In genomic region chr11:105591905-105592304, GRCm38 (mm10) we compare ENCODE assay signal across 8 mouse cellular contexts. TPM values are rescaled to one million over a fixed set of nuclear protein-coding genes. Genes with fewer than 3 reads are reported as not detected.
DNase-seq lines count a peak whose midpoint lies in the region; ATAC-seq lines count a peak whose summit lies in the region.

No protein-coding gene starts in this region.

- peak overlapping the region; percentile 49 for H3K4me2 ChIP-seq in neural tube, embryonic 14.5 days (ENCODE audit: low read depth, low read length)

- H3K36me3 ChIP-seq in hindbrain, embryonic 10.5 days, result no peaks in the 10 kb centered on the region
- H3K36me3 ChIP-seq in neural tube, embryonic 14.5 days (ENCODE audit: control insufficient read depth, insufficient read depth, low read length), result no peaks in the 10 kb centered on the region

- intact Hi-C loops in left cerebral cortex, postnatal 4 days (cut with DNase I), result loop anchor here (2.0 to 10.0 kb wide), 2 partner anchors 137 to 229 kb away; partner anchors contain the start of gene March10

- H3K27me3 ChIP-seq in hindbrain, embryonic 10.5 days (ENCODE audit: insufficient read depth, poor library complexity, severe bottlenecking), result peaks cover 6% of the 10 kb centered on the region; the same call in 1 of the 2 replicates
- H3K27me3 ChIP-seq in neural tube, embryonic 14.5 days (ENCODE audit: control insufficient read depth, insufficient read depth, low read length), result no peaks in the 10 kb centered on the region

- peak; percentile 68 for DNase-seq in right cerebral cortex, adult 18-20 months
- no peak for DNase-seq in right cerebral cortex, postnatal 14 days
- peak; percentile 31 for DNase-seq in WW6 (ENCODE audit: low read depth, low spot score)
- DNase-seq in embryo, embryonic 9.5 days (ENCODE audit: extremely low spot score), result peak; percentile 58
- peak; percentile 18 for DNase-seq in hindbrain, embryonic 10.5 days (ENCODE audit: low spot score)
- DNase-seq in left cerebral cortex, postnatal 4 days, result peak; percentile 46
- DNase-seq in urinary bladder, adult 2 months (ENCODE audit: low spot score), result no peak

- no peak overlapping the region for H3K27ac ChIP-seq in hindbrain, embryonic 10.5 days
- H3K27ac ChIP-seq in neural tube, embryonic 14.5 days (ENCODE audit: low read depth, low read length), result no peak overlapping the region

- no peak overlapping the region for H3K9ac ChIP-seq in neural tube, embryonic 14.5 days (replicated peaks; ENCODE audit: low read depth, low read length)

- WGBS in hindbrain, embryonic 10.5 days, result 28% methylated on average over 1 of the region's 1 CpGs
- WGBS in neural tube, embryonic 14.5 days, result 36% methylated on average over 1 of the region's 1 CpGs

- peak overlapping the region; percentile 89 for H3K4me3 ChIP-seq in hindbrain, embryonic 10.5 days
- peak overlapping the region; percentile 94 for H3K4me3 ChIP-seq in neural tube, embryonic 14.5 days (ENCODE audit: low read depth, low read length)

- no peaks in the 10 kb centered on the region for H3K9me3 ChIP-seq in hindbrain, embryonic 10.5 days
- no peaks in the 10 kb centered on the region for H3K9me3 ChIP-seq in neural tube, embryonic 14.5 days (ENCODE audit: control insufficient read depth, low read length)

- H3K4me1 ChIP-seq in hindbrain, embryonic 10.5 days (replicated peaks), result peaks cover 22% of the 10 kb centered on the region; the same call in 1 of the 2 replicates
- no peaks in the 10 kb centered on the region for H3K4me1 ChIP-seq in neural tube, embryonic 14.5 days (ENCODE audit: control insufficient read depth, insufficient read depth, low read length)

- peak; percentile 36; the same call in 1 of the 2 replicates for ATAC-seq in neural tube, embryonic 14.5 days (ENCODE audit: low read depth)

RNA-seq across cellular contexts. Expression of gene Tanc2, which starts 2.1 kb away (rescaled TPM):
- polyA plus RNA-seq in hindbrain, embryonic 10.5 days (2016; fragmentation: Nextera tagmentation; extraction: Ambion mirVana), result 9.3 and 13.9 TPM in 2 replicates
- total RNA-seq in left cerebral cortex, postnatal 4 days (2021), result 100 to 1,000 TPM; 238 to 241 TPM
- polyA plus RNA-seq in neural tube, embryonic 14.5 days (2014; fragmentation: Nextera tagmentation; extraction: Ambion mirVana), result 65.5 and 77.0 TPM in 2 replicates
- polyA plus RNA-seq in urinary bladder, adult 2 months (2012; rRNA removed), result 4.6 and 5.7 TPM in 2 replicates

Comparison
In these comparisons a context has a peak if more than half of its experiments do, and no peak if none do; other contexts are left out.
1. DNase-seq: peak in right cerebral cortex, adult 18-20 months (single experiment), WW6 (single experiment), embryo, embryonic 9.5 days (single experiment), hindbrain, embryonic 10.5 days (single experiment) and left cerebral cortex, postnatal 4 days (single experiment); none in right cerebral cortex, postnatal 14 days (single experiment) and urinary bladder, adult 2 months (single experiment).